Mouse (Mus musculus) olfactory bulb, adult 2 months (tissue): ENCODE measurements around the gene Arap2.

Experiments used
- CTCF ChIP-seq: fragments of 200-500 bp; IDR thresholded peaks from 2 replicates; pipeline ENCODE4 v1.5.1; 2012; ENCODE audit warnings: low read depth, mild to moderate bottlenecking, low read length, moderate library complexity; ENCODE audit not compliant: insufficient read depth
- POLR2A ChIP-seq: fragments of 200-500 bp; IDR thresholded peaks from 2 replicates; pipeline ENCODE4 v1.6.1; 2012; ENCODE audit warnings: mild to moderate bottlenecking, low read depth, low read length, moderate library complexity; ENCODE audit not compliant: insufficient read depth

DNA sequence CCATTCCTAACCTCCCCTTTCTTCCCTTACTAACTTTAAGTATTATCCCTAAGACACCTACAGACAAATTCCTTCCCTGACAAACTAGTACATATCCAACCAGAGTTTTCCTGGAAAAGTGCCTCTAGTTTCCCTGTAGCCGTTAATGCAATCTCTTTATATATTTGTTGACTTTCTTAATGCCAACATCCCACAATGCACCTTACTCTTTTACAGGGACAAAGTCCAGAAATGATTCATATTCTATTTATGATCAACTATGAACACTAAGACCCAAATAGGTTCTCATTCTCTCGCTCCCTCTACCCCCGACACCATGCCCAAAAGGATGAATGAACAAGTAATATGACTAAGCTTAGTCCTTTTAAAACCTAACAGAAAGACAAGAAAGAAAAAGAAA is 49.5 kb downstream of the Arap2 start:
- TF ChIP-seq POLR2A (no peak), CTCF (no peak)
